Mouse (Mus musculus) liver, embryonic 14.5 days (tissue): Measurements from ENCODE around the gene Tfb1m.
A peak's percentile ranks its signal among the peaks of the same experiment; 100 is the strongest.

Source experiments
- CTCF ChIP-seq: IDR thresholded peaks from 2 replicates; pipeline ENCODE4 v1.5.1; 2016; ENCODE audit warnings: antibody characterized with exemption, low read depth, control low read depth
- EP300 ChIP-seq: IDR thresholded peaks from 2 replicates; pipeline ENCODE4 v1.6.1; 2016; ENCODE audit warnings: antibody characterized with exemption, low read depth

- TF ChIP-seq CTCF: peak; percentile 45; the same call in 1 of the 2 replicates
- no peak for TF ChIP-seq EP300
Measured at GRCm38 (mm10) chr17:3533425-3533824, 24.2 kb downstream of the Tfb1m start.
